In the genomic region with DNA sequence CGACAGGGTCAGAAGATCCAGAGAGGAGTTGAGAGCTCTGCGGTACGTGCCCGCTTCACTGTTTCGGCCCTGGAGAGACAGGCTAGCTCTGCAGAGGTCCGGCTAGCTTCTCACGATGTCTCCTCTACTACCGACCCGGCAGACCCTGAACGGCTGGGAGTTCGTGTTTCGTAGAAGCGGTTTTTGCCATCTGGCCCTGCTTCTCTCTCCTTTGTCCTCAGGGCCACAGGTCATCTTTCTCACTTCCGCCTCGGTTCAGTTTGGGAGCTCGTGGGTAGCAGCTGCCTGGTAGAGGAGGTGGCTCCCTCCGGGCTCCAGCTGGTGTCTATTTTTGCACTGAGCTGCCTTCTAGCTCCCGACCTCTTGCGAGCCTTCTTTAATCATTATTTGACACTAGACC, we compare ENCODE assay signal across 9 mouse cellular contexts. TPM values are rescaled to one million over a fixed set of nuclear protein-coding genes. Genes with fewer than 3 reads are reported as not detected.
DNase-seq lines count a peak whose midpoint lies in the region; ATAC-seq and TF ChIP-seq lines count a peak whose summit lies in the region.
"Had no signal": no experiment of that assay in that cellular context is flagged by ENCODE, and none has a peak within 500 bp of the region (broad histone marks: within the 10 kb centered on the region; RNA-seq: fewer than 3 reads in every experiment).

No protein-coding gene starts in this region.

- no peak for ATAC-seq in embryonic facial prominence, embryonic 13.5 days (ENCODE audit: insufficient number of reproducible peaks, insufficient read depth, low FRiP score, low TSS enrichment, low read depth)
- no peak for ATAC-seq in activated CD4-positive, CD25-positive, alpha-beta regulatory T cell, adult 4 months

- peak overlapping the region; percentile 69; the same call in 1 of the 2 replicates for H3K4me2 ChIP-seq in CH12.LX (ENCODE audit: insufficient read depth, low read depth, poor library complexity, severe bottlenecking)
- H3K4me2 ChIP-seq in embryonic facial prominence, embryonic 13.5 days, result 0 out of 2 replicates have a peak overlapping the region, but pooled peaks have one; percentile 16
- H3K4me2 ChIP-seq: liver, embryonic 15.5 days had no signal

- peak overlapping the region; percentile 81 for H3K27ac ChIP-seq in gastrocnemius, adult 2 months
- H3K27ac ChIP-seq in CH12.LX (ENCODE audit: insufficient read depth, low read depth), result peak overlapping the region; percentile 41
- no peak overlapping the region for H3K27ac ChIP-seq in embryonic facial prominence, embryonic 13.5 days
- H3K27ac ChIP-seq: liver, embryonic 15.5 days had no signal

- 44% methylated on average over 19 of the region's 19 CpGs for WGBS in embryonic facial prominence, embryonic 13.5 days

- no peak for TF ChIP-seq CTCF in gastrocnemius, adult 2 months (IDR thresholded peaks at IDR 0.05)
- TF ChIP-seq CTCF in CH12.LX (conservative IDR thresholded peaks at IDR 0.05 in 1 of 2, IDR thresholded peaks at IDR 0.05 in 1 of 2; ENCODE audit: low read depth in 2 of 2, low read length in 2 of 2), result no peak

- DNase-seq in gastrocnemius, adult 2 months, result peak; percentile 72
- DNase-seq in gastrocnemius, postnatal 36 days, result no peak
- peak; percentile 79 for DNase-seq in CH12.LX (ENCODE audit: extremely low read depth)
- peak; percentile 66 for DNase-seq in lung, postnatal 10 days
- no peak for DNase-seq in Muller cell, postnatal 12 days (ENCODE audit: inconsistent ontology term)
- DNase-seq in urinary bladder, postnatal 4 days (ENCODE audit: low spot score in 2 of 2), result no peak

- no peaks in the 10 kb centered on the region for H3K36me3 ChIP-seq in CH12.LX (replicated peaks in 1 of 2; ENCODE audit: control insufficient read depth in 1 of 2, insufficient read depth in 1 of 2, low read length in 1 of 2)
- H3K36me3 ChIP-seq in embryonic facial prominence, embryonic 13.5 days, result no peaks in the 10 kb centered on the region
- H3K36me3 ChIP-seq: liver, embryonic 15.5 days had no signal

- H3K9me3 ChIP-seq in CH12.LX (replicated peaks; ENCODE audit: low read length), result no peaks in the 10 kb centered on the region
- no peaks in the 10 kb centered on the region for H3K9me3 ChIP-seq in embryonic facial prominence, embryonic 13.5 days
- H3K9me3 ChIP-seq: liver, embryonic 15.5 days had no signal

- dilution Hi-C loops in CH12.LX (cut with MboI; ENCODE audit: extremely low pct_ligation_motif_present, extremely low pct_unique_long_range_greater_than_20kb, low sequenced_read_pairs), result no loop called here

- in situ Hi-C loops in CH12.LX (cut with MboI; ENCODE audit: low pct_ligation_motif_present, low pct_unique_long_range_greater_than_20kb, low sequenced_read_pairs), result no loop called here

- peaks cover 0 to 15% of the 10 kb centered on the region in 2 experiments; a peak in 2 of 4 replicates for H3K4me1 ChIP-seq in CH12.LX (ENCODE audit: control insufficient read depth in 1 of 2, insufficient read depth in 2 of 2)
- H3K4me1 ChIP-seq in embryonic facial prominence, embryonic 13.5 days, result peaks cover 8% of the 10 kb centered on the region; the same call in 1 of the 2 replicates
- H3K4me1 ChIP-seq: liver, embryonic 15.5 days had no signal

- peak; percentile 82 for TF ChIP-seq EP300 in CH12.LX (IDR thresholded peaks at IDR 0.05; ENCODE audit: low read length)

- no peaks in the 10 kb centered on the region for H3K79me2 ChIP-seq in CH12.LX (replicated peaks; ENCODE audit: control insufficient read depth, extremely low read depth, insufficient read depth, poor library complexity, severe bottlenecking)

- no peaks in the 10 kb centered on the region for H3K27me3 ChIP-seq in CH12.LX (replicated peaks)
- no peaks in the 10 kb centered on the region for H3K27me3 ChIP-seq in embryonic facial prominence, embryonic 13.5 days
- H3K27me3 ChIP-seq: liver, embryonic 15.5 days had no signal

- TF ChIP-seq POLR2A in CH12.LX (IDR thresholded peaks at IDR 0.05; ENCODE audit: low read depth, low read length), result peak; percentile 48; the same call in 1 of the 2 replicates

- intact Hi-C loops in gastrocnemius, adult 2 months (cut with DNase I), result loop anchor here (5.0 kb wide), 1 partner anchor 737 kb away; no protein-coding TSS in a partner anchor
- intact Hi-C loops in gastrocnemius, postnatal 36 days (cut with DNase I), result no loop called here

- TF ChIP-seq RAD21 in CH12.LX (IDR thresholded peaks at IDR 0.05; ENCODE audit: low read depth, low read length), result no peak

- peak overlapping the region; percentile 52 for H3K4me3 ChIP-seq in gastrocnemius, adult 2 months
- H3K4me3 ChIP-seq in CH12.LX (replicated peaks in 1 of 3; ENCODE audit: low read depth in 2 of 3, low read length in 2 of 3, poor library complexity in 1 of 3), result peak overlapping the region in 1 of 3 experiments; percentile 12
- no peak overlapping the region for H3K4me3 ChIP-seq in embryonic facial prominence, embryonic 13.5 days
- H3K4me3 ChIP-seq: liver, embryonic 15.5 days had no signal

- H3K9ac ChIP-seq in CH12.LX (ENCODE audit: insufficient read depth, low read depth), result no peak overlapping the region
- no peak overlapping the region for H3K9ac ChIP-seq in embryonic facial prominence, embryonic 13.5 days
- H3K9ac ChIP-seq: liver, embryonic 15.5 days had no signal

TF ChIP-seq in CH12.LX, 34 proteins besides CTCF, POLR2A, EP300 and RAD21:
- peak; percentile 67; the same call in 1 of the 2 replicates for TF ChIP-seq MXI1 (IDR thresholded peaks at IDR 0.05; ENCODE audit: low read depth, low read length)
- TF ChIP-seq MYC (IDR thresholded peaks at IDR 0.05; ENCODE audit: low read depth, low read length), result 0 out of 2 replicates have a peak, but pooled peaks have one; percentile 41
- peak; percentile 75; the same call in 1 of the 2 replicates for TF ChIP-seq UBTF (IDR thresholded peaks at IDR 0.05; ENCODE audit: low read depth, low read length)
- TF ChIP-seq RCOR1 (conservative IDR thresholded peaks at IDR 0.05; ENCODE audit: low read depth, low read length), result no peak
- peak; percentile 39; the same call in 1 of the 2 replicates for TF ChIP-seq MAX (IDR thresholded peaks at IDR 0.05; ENCODE audit: low read length)
- TF ChIP-seq PAX5 (IDR thresholded peaks at IDR 0.05; ENCODE audit: low read length), result no peak
- TF ChIP-seq SMC3 (IDR thresholded peaks at IDR 0.05; ENCODE audit: low read depth, low read length), result no peak
- no peak for TF ChIP-seq MAFK (IDR thresholded peaks at IDR 0.05; ENCODE audit: insufficient replicate concordance, low read length)
- peak; percentile 86 for TF ChIP-seq IRF4 (IDR thresholded peaks at IDR 0.05; ENCODE audit: low read depth, low read length)
- TF ChIP-seq ELF1 (IDR thresholded peaks at IDR 0.05; ENCODE audit: low read depth, low read length), result peak; percentile 77
- TF ChIP-seq TCF12 (IDR thresholded peaks at IDR 0.05; ENCODE audit: low read depth, low read length), result peak; percentile 89
- TF ChIP-seq USF1 (IDR thresholded peaks at IDR 0.05; ENCODE audit: low read depth, low read length), result no peak
- no peak for TF ChIP-seq KAT2A (IDR thresholded peaks at IDR 0.05; ENCODE audit: insufficient replicate concordance, low read length)
- no peak for TF ChIP-seq ZKSCAN1 (IDR thresholded peaks at IDR 0.05; ENCODE audit: borderline replicate concordance, low read depth, low read length)
- TF ChIP-seq BHLHE40 (IDR thresholded peaks at IDR 0.05; ENCODE audit: low read depth, low read length), result peak; percentile 70
- TF ChIP-seq CHD2 (IDR thresholded peaks at IDR 0.05; ENCODE audit: low read length), result no peak; the same call in 1 of the 2 replicates
- peak; percentile 84 for TF ChIP-seq ETS1 (conservative IDR thresholded peaks at IDR 0.05; ENCODE audit: low read depth, low read length)
- TF ChIP-seq ZNF384 (IDR thresholded peaks at IDR 0.05; ENCODE audit: low read depth, low read length), result no peak
- TF ChIP-seq HCFC1 (IDR thresholded peaks at IDR 0.05; ENCODE audit: low read depth, low read length), result no peak
- TF ChIP-seq MAZ (IDR thresholded peaks at IDR 0.05; ENCODE audit: low read depth, low read length), result no peak; the same call in 1 of the 2 replicates
- TF ChIP-seq MEF2A (IDR thresholded peaks at IDR 0.05; ENCODE audit: borderline replicate concordance, low read depth, low read length), result peak; percentile 95
- TF ChIP-seq SIN3A (IDR thresholded peaks at IDR 0.05; ENCODE audit: low read length), result peak; percentile 89; the same call in 1 of the 2 replicates
- TF ChIP-seq ZC3H11A (IDR thresholded peaks at IDR 0.05; ENCODE audit: low read depth, low read length), result no peak
- 0 out of 2 replicates have a peak, but pooled peaks have one; percentile 40 for TF ChIP-seq NELFE (IDR thresholded peaks at IDR 0.05; ENCODE audit: low read depth, low read length)
- TF ChIP-seq E2F4 (IDR thresholded peaks at IDR 0.05; ENCODE audit: insufficient replicate concordance, low read depth, low read length), result no peak

RNA-seq across cellular contexts. Expression of a gene that starts 21.7 kb away (rescaled TPM):
- total RNA-seq in gastrocnemius, adult 2 months (2021), result 1 to 10 TPM; 8.1 to 8.7 TPM
- 1 to 10 TPM; 4.8 to 7.1 TPM for total RNA-seq in gastrocnemius, postnatal 36 days (2021)
- total RNA-seq in CH12.LX (2012; rRNA removed), result 4.8 and 6.0 TPM in 2 replicates
- 9.3 and 9.9 TPM in 2 replicates for total RNA-seq in CH12.LX (2014; rRNA removed)
- 7.0 and 7.1 TPM in 2 replicates for polyA plus RNA-seq in CH12.LX (2012; ENCODE audit: insufficient read length, low read depth)
- 26.7 and 27.3 TPM in 2 replicates for polyA plus RNA-seq in embryonic facial prominence, embryonic 13.5 days (2015; fragmentation: Nextera tagmentation; extraction: Ambion mirVana)
- polyA plus RNA-seq in activated CD4-positive, CD25-positive, alpha-beta regulatory T cell, adult 4 months (2017; shearing (Covaris generic)), result 10 to 100 TPM; 20.1 to 20.8 TPM

RNA-seq across cellular contexts. Expression of a gene that starts 55.2 kb away (rescaled TPM):
- total RNA-seq in gastrocnemius, adult 2 months (2021), result 100 to 1,000 TPM; 148 to 167 TPM
- total RNA-seq in gastrocnemius, postnatal 36 days (2021), result 100 to 1,000 TPM; 144 to 153 TPM
- total RNA-seq in CH12.LX (2012; rRNA removed) (21.7 and 23.6 TPM in 2 replicates), CH12.LX (2014; rRNA removed) (16.2 and 16.6 TPM in 2 replicates)
- polyA plus RNA-seq in CH12.LX (2012; ENCODE audit: insufficient read length, low read depth), result 28.9 and 34.3 TPM in 2 replicates
- 3.7 and 3.9 TPM in 2 replicates for polyA plus RNA-seq in embryonic facial prominence, embryonic 13.5 days (2015; fragmentation: Nextera tagmentation; extraction: Ambion mirVana)
- 10 to 100 TPM in 1 of 2 experiments, 1 to 10 TPM in 1; 6.3 to 10.5 TPM for polyA plus RNA-seq in activated CD4-positive, CD25-positive, alpha-beta regulatory T cell, adult 4 months (2017; shearing (Covaris generic))

Comparison
In these comparisons a context has a peak if more than half of its experiments do, and no peak if none do; other contexts are left out.
1. DNase-seq: peak in gastrocnemius, adult 2 months (single experiment), CH12.LX (single experiment) and lung, postnatal 10 days (single experiment); none in gastrocnemius, postnatal 36 days (0 of 2), Muller cell, postnatal 12 days (single experiment) and urinary bladder, postnatal 4 days (0 of 2).
2. RNA of a gene that starts 55.2 kb away (total RNA-seq): 148 to 167 TPM in gastrocnemius, adult 2 months and 144 to 153 TPM in gastrocnemius, postnatal 36 days; 16.2 to 23.6 TPM in CH12.LX; every median in the first group is over 4 times any median in the second.